Mouse (Mus musculus): ENCODE measurements at regions not wholly inside any gene's neighbourhood (a gene's known extent, or its start where the extent isn't known, plus 50 kb on each side); places are given as distances from the start of the nearest gene placed in this dataset.
A peak's percentile ranks its signal among the peaks of the same experiment; 100 is the strongest.

DNA sequence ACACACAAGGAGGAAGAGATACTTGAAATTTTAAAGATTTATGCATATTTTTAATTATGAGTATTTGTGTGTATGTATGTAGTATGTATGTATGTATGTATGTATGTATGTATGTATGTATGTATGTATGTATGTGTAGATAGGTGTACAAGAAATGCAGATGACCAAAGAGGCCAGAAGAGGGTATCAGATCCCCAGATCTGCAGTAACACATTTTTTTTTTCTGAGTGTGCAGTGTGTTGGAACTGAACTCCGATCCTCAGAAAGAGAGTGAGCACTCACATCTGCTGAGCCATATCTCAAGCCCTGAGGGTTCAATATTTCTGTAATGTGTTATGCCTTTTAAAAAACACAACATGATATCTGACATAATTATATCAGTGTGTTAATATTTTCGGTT, 138.0 kb upstream of the Klf6 start:
- H3K4me1 ChIP-seq (replicated peaks; ENCODE audit: control insufficient read depth, insufficient read depth, low read length) = no peaks in the 10 kb centered on the region
- H3K9me3 ChIP-seq (ENCODE audit: control insufficient read depth, low read length) = no peaks in the 10 kb centered on the region
- ATAC-seq (ENCODE audit: low FRiP score) (no peak), DNase-seq (ENCODE audit: low spot score) (no peak)
- no peaks in the 10 kb centered on the region for H3K36me3 ChIP-seq (replicated peaks; ENCODE audit: control insufficient read depth, insufficient read depth)
- H3K4me2 ChIP-seq (replicated peaks) = no peak overlapping the region
- no peaks in the 10 kb centered on the region for H3K27me3 ChIP-seq (ENCODE audit: control insufficient read depth, insufficient read depth, low read length)
- H3K4me3 ChIP-seq (replicated peaks; ENCODE audit: low read length) = no peak overlapping the region
- no peak overlapping the region for H3K27ac ChIP-seq
- H3K9ac ChIP-seq = no peak overlapping the region
- WGBS = 89% methylated on average over 2 of the region's 2 CpGs

DNA sequence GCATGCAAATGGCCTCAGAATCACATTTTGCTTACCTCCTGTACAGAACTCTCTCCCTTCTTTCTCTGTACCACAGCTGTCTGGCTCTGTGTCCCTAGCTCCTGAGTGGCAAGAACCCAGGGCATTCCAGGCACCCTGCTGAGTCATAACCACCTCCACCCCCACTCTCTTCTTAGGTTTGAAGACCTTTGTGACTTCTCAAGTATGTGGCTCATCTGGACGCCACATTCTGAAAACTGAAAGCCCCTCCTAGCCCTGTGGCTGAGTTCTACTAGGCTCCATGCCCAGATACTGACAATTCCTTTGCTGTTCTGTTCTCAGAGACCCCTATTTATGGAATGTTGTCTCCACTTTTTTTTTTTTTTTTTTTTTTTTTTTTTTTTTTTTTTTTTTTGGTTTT, 136.9 kb upstream of the Klf6 start:
- H3K27ac ChIP-seq = no peak overlapping the region
- WGBS = 43% methylated on average over 1 of the region's 1 CpGs
- H3K4me1 ChIP-seq (replicated peaks; ENCODE audit: control insufficient read depth, insufficient read depth, low read length) = no peaks in the 10 kb centered on the region; the same call in 1 of the 2 replicates
- no peak overlapping the region for H3K4me2 ChIP-seq (replicated peaks)
- no peak for ATAC-seq (ENCODE audit: low FRiP score)
- H3K9me3 ChIP-seq (ENCODE audit: control insufficient read depth, low read length) = no peaks in the 10 kb centered on the region
- H3K9ac ChIP-seq = no peak overlapping the region
- no peak for DNase-seq (ENCODE audit: low spot score)
- H3K36me3 ChIP-seq (replicated peaks; ENCODE audit: control insufficient read depth, insufficient read depth) = no peaks in the 10 kb centered on the region
- H3K27me3 ChIP-seq (ENCODE audit: control insufficient read depth, insufficient read depth, low read length) = no peaks in the 10 kb centered on the region
- no peak overlapping the region for H3K4me3 ChIP-seq (replicated peaks; ENCODE audit: low read length)

DNA sequence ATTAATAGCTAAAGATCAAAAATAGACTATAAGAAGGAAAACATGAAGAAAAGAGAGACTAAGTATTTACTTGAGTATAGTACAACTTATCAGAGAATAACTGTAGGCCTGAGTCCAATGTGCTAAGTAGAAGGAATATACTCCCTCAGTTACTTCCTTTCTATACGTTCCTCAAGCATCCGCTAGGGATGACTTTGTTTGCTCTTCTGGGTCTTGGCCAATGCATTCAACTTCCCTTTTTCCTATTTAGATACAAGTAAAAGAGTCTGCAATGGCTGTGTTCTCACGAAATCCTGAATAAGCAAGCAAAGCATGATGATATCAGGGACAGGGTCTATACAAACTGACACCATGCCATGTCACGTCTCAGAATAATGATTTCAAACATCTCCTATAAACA, 135.3 kb upstream of the Klf6 start:
- DNase-seq (ENCODE audit: low spot score) (no peak), ATAC-seq (ENCODE audit: low FRiP score) (no peak)
- 91% methylated on average over 4 of the region's 4 CpGs for WGBS

DNA sequence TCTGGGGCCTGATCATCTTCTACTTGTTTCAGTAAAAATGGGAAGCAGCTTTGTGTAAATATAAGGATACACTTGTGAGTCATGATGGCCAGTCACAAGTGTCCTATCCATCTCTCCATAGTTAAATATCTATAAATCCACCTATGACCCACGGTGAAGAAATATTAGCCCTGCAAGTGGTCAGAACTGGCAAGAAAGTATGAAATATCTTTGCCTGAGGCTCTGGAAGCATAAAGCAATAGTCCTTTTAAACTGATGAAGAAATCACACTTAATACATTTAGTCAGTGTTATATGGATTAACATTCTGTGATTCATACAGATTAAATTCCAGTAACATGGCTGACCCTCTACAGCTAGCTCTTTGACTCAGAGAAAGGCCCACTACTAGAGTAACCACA, 134.8 kb upstream of the Klf6 start:
- H3K4me1 ChIP-seq (replicated peaks; ENCODE audit: control insufficient read depth, insufficient read depth, low read length) = no peaks in the 10 kb centered on the region; the same call in 1 of the 2 replicates
- 92% methylated on average over 1 of the region's 1 CpGs for WGBS
- no peak overlapping the region for H3K27ac ChIP-seq
- no peaks in the 10 kb centered on the region for H3K36me3 ChIP-seq (replicated peaks; ENCODE audit: control insufficient read depth, insufficient read depth)
- H3K9me3 ChIP-seq (ENCODE audit: control insufficient read depth, low read length) = no peaks in the 10 kb centered on the region
- H3K4me2 ChIP-seq (replicated peaks) = no peak overlapping the region
- ATAC-seq (ENCODE audit: low FRiP score) = no peak
- no peaks in the 10 kb centered on the region for H3K27me3 ChIP-seq (ENCODE audit: control insufficient read depth, insufficient read depth, low read length)
- H3K9ac ChIP-seq = no peak overlapping the region
- no peak overlapping the region for H3K4me3 ChIP-seq (replicated peaks; ENCODE audit: low read length)
- no peak for DNase-seq (ENCODE audit: low spot score)

More for the DNA sequence above, 135.3 kb upstream of the Klf6 start:
- Histone ChIP-seq H3K36me3 (replicated peaks; ENCODE audit: control insufficient read depth, insufficient read depth) (no peaks in the 10 kb centered on the region), H3K4me1 (replicated peaks; ENCODE audit: control insufficient read depth, insufficient read depth, low read length) (no peaks in the 10 kb centered on the region; the same call in 1 of the 2 replicates), H3K4me2 (replicated peaks) (no peak overlapping the region), H3K27me3 (ENCODE audit: control insufficient read depth, insufficient read depth, low read length) (no peaks in the 10 kb centered on the region), H3K9me3 (ENCODE audit: control insufficient read depth, low read length) (no peaks in the 10 kb centered on the region), H3K4me3 (replicated peaks; ENCODE audit: low read length) (no peak overlapping the region), H3K27ac (no peak overlapping the region), H3K9ac (no peak overlapping the region)

GRCm38 (mm10) chr13:5728172-5728571, 133.1 kb upstream of the Klf6 start:
- Histone ChIP-seq H3K4me1 (replicated peaks; ENCODE audit: control insufficient read depth, insufficient read depth, low read length) (no peaks in the 10 kb centered on the region; the same call in 1 of the 2 replicates), H3K4me2 (replicated peaks) (no peak overlapping the region), H3K36me3 (replicated peaks; ENCODE audit: control insufficient read depth, insufficient read depth) (no peaks in the 10 kb centered on the region), H3K27me3 (ENCODE audit: control insufficient read depth, insufficient read depth, low read length) (no peaks in the 10 kb centered on the region), H3K4me3 (replicated peaks; ENCODE audit: low read length) (no peak overlapping the region), H3K9me3 (ENCODE audit: control insufficient read depth, low read length) (no peaks in the 10 kb centered on the region), H3K9ac (no peak overlapping the region), H3K27ac (no peak overlapping the region)
- no peak for DNase-seq (ENCODE audit: low spot score)
- ATAC-seq (ENCODE audit: low FRiP score) = no peak
- WGBS = 82% methylated on average over 2 of the region's 2 CpGs

DNA sequence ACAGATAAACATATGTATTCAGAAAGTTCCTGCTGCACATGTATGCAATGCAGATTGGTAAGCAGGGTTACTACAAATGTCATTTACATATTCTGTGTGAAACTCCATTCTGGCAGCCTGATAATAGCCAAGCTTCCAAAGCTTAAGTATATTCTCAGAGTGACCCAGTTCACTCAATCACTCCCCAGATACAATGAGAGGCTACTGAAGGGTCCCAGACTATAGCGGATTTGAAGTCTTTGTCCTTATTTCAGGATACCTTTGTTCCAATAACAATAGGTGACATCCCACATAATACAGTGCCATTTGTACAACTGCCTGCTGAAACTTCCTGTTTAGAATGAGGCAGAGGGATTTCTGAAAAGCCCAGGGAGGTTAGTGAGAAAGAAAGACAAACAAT, 132.5 kb upstream of the Klf6 start:
- WGBS = 2% methylated on average over 1 of the region's 1 CpGs
- ATAC-seq (ENCODE audit: low FRiP score) = peak; percentile 69; the same call in 1 of the 2 replicates
- H3K9ac ChIP-seq = no peak overlapping the region
- no peaks in the 10 kb centered on the region for H3K27me3 ChIP-seq (ENCODE audit: control insufficient read depth, insufficient read depth, low read length)
- no peak overlapping the region for H3K4me3 ChIP-seq (replicated peaks; ENCODE audit: low read length)
- DNase-seq (ENCODE audit: low spot score) = no peak
- H3K4me1 ChIP-seq (replicated peaks; ENCODE audit: control insufficient read depth, insufficient read depth, low read length) = no peaks in the 10 kb centered on the region; the same call in 1 of the 2 replicates
- no peak overlapping the region for H3K4me2 ChIP-seq (replicated peaks)
- H3K36me3 ChIP-seq (replicated peaks; ENCODE audit: control insufficient read depth, insufficient read depth) = no peaks in the 10 kb centered on the region
- no peak overlapping the region for H3K27ac ChIP-seq
- H3K9me3 ChIP-seq (ENCODE audit: control insufficient read depth, low read length) = no peaks in the 10 kb centered on the region

DNA sequence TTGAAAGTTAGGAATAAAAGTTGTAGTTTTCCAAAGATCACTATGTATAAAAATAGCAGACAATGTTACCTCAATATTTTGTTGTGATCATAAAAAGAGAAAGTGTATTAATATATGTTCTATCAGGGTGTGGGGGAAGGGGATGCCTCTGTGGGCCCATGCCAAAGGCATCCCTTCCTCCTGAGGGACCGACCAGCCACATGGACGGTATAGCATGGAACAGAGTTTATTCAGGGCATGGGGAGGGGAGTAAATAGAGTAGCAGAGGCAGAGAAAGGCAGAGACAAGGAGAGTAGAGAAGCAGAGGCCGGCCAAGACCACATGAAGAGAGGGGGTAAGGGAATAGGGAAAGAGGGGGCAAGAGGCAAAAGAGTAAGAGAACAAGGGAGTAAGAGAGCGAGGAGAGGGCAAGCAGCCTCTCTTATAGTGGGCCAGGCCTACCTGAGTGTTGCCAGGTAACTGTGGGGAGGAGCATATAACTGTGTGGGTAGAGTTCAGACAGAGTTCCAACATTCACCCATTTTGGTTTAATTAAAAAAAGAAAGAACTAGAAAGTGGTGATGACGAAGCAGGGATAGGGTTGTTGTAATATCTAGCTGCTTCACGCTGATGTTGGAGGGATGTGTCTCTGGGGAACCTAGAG, 131.7 kb upstream of the Klf6 start:
- no peaks in the 10 kb centered on the region; the same call in 1 of the 2 replicates for H3K4me1 ChIP-seq (replicated peaks; ENCODE audit: control insufficient read depth, insufficient read depth, low read length)
- H3K4me2 ChIP-seq (replicated peaks) = no peak overlapping the region
- no peak overlapping the region for H3K4me3 ChIP-seq (replicated peaks; ENCODE audit: low read length)
- ATAC-seq (ENCODE audit: low FRiP score) (no peak), DNase-seq (ENCODE audit: low spot score) (no peak)
- no peaks in the 10 kb centered on the region for H3K27me3 ChIP-seq (ENCODE audit: control insufficient read depth, insufficient read depth, low read length)
- 62% methylated on average over 6 of the region's 6 CpGs for WGBS
- H3K36me3 ChIP-seq (replicated peaks; ENCODE audit: control insufficient read depth, insufficient read depth) = no peaks in the 10 kb centered on the region
- H3K9ac ChIP-seq = no peak overlapping the region
- no peaks in the 10 kb centered on the region for H3K9me3 ChIP-seq (ENCODE audit: control insufficient read depth, low read length)
- H3K27ac ChIP-seq = no peak overlapping the region

DNA sequence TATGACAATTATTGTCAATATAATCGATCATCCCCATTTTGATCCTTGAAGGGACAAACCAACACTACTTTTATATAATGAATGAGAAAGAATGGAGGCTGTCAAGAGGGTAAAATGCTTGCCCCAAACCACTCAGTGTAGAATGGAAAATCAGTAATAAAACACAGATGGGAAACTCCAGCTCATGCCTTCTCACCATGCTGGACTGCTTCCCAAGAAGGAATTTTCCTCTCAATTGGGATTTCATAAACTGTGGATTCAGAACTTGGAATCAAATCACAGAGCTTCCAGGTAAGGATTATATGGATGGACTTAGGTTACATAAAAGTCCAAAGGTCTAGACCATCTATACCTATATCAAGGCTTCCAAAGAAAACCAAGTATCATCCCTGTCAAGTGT, 129.1 kb upstream of the Klf6 start:
- no peaks in the 10 kb centered on the region for H3K9me3 ChIP-seq (ENCODE audit: control insufficient read depth, low read length)
- no peak overlapping the region for H3K27ac ChIP-seq
- no peaks in the 10 kb centered on the region for H3K36me3 ChIP-seq (replicated peaks; ENCODE audit: control insufficient read depth, insufficient read depth)
- H3K4me3 ChIP-seq (replicated peaks; ENCODE audit: low read length) = no peak overlapping the region
- DNase-seq (ENCODE audit: low spot score) (no peak), ATAC-seq (ENCODE audit: low FRiP score) (no peak)
- 96% methylated on average over 1 of the region's 1 CpGs for WGBS
- no peak overlapping the region for H3K4me2 ChIP-seq (replicated peaks)
- no peaks in the 10 kb centered on the region for H3K27me3 ChIP-seq (ENCODE audit: control insufficient read depth, insufficient read depth, low read length)
- H3K4me1 ChIP-seq (replicated peaks; ENCODE audit: control insufficient read depth, insufficient read depth, low read length) = no peaks in the 10 kb centered on the region; the same call in 1 of the 2 replicates
- H3K9ac ChIP-seq = no peak overlapping the region

- ATAC-seq (ENCODE audit: low FRiP score) (no peak), DNase-seq (ENCODE audit: low spot score) (no peak)
- no peaks in the 10 kb centered on the region for H3K4me1 ChIP-seq (replicated peaks; ENCODE audit: control insufficient read depth, insufficient read depth, low read length)
- no peaks in the 10 kb centered on the region for H3K36me3 ChIP-seq (replicated peaks; ENCODE audit: control insufficient read depth, insufficient read depth)
- no peak overlapping the region for H3K4me3 ChIP-seq (replicated peaks; ENCODE audit: low read length)
- H3K9ac ChIP-seq = no peak overlapping the region
- H3K9me3 ChIP-seq (ENCODE audit: control insufficient read depth, low read length) = no peaks in the 10 kb centered on the region
- no peak overlapping the region for H3K27ac ChIP-seq
- no peak overlapping the region for H3K4me2 ChIP-seq (replicated peaks)
- no peaks in the 10 kb centered on the region for H3K27me3 ChIP-seq (ENCODE audit: control insufficient read depth, insufficient read depth, low read length)
Observed at GRCm38 (mm10) chr13:5735027-5735624, 126.2 kb upstream of the Klf6 start.

Data from hindbrain, embryonic 14.5 days (tissue).